Mouse (Mus musculus) ES-Bruce4 (cell line): ENCODE measurements at regions not wholly inside any gene's neighbourhood (a gene's known extent, or its start where the extent isn't known, plus 50 kb on each side); places are given as distances from the start of the nearest gene placed in this dataset.

Experiments used
- H3K27ac ChIP-seq: 2 replicates; pipeline ENCODE4 v1.5.1; 2012; ENCODE audit warnings: low read length, inconsistent platforms; ENCODE audit not compliant: insufficient read depth
- H3K27me3 ChIP-seq: 2 replicates; pipeline ENCODE4 v1.6.1; 2012; ENCODE audit warnings: mild to moderate bottlenecking, low read length, inconsistent platforms; ENCODE audit not compliant: control insufficient read depth, poor library complexity, insufficient read depth, severe bottlenecking
- H3K36me3 ChIP-seq: 2 replicates; pipeline ENCODE4 v1.6.1; 2012; ENCODE audit warnings: inconsistent platforms, mild to moderate bottlenecking, low read length, moderate library complexity; ENCODE audit not compliant: control insufficient read depth, poor library complexity, insufficient read depth, severe bottlenecking
- H3K4me1 ChIP-seq: one replicate; pipeline ENCODE4 v1.8.1; 2011; ENCODE audit warnings: low read length; ENCODE audit not compliant: control insufficient read depth, insufficient read depth
- H3K4me3 ChIP-seq: 2 replicates; pipeline ENCODE4 v1.5.1; 2011; ENCODE audit warnings: low read depth, mild to moderate bottlenecking, low read length
- H3K9ac ChIP-seq: 2 replicates; pipeline ENCODE4 v1.6.1; 2012; ENCODE audit warnings: low read depth, mild to moderate bottlenecking, inconsistent platforms; ENCODE audit not compliant: poor library complexity, severe bottlenecking
- H3K9me3 ChIP-seq: replicated peaks from 2 replicates; pipeline ENCODE4 v1.6.1; 2012; ENCODE audit warnings: mild to moderate bottlenecking, low read length, inconsistent platforms; ENCODE audit not compliant: control insufficient read depth, poor library complexity, insufficient read depth, severe bottlenecking
- CTCF ChIP-seq: IDR thresholded peaks from one replicate; pipeline ENCODE4 v1.8.1; 2011; ENCODE audit warnings: low read depth, low read length
- EP300 ChIP-seq: IDR thresholded peaks from 2 replicates; pipeline ENCODE4 v1.6.1; 2011; ENCODE audit warnings: low read depth, low read length; ENCODE audit not compliant: insufficient read depth
- POLR2A ChIP-seq: IDR thresholded peaks from one replicate; pipeline ENCODE4 v1.8.1; 2011; ENCODE audit warnings: low read length; ENCODE audit not compliant: insufficient read depth

DNA sequence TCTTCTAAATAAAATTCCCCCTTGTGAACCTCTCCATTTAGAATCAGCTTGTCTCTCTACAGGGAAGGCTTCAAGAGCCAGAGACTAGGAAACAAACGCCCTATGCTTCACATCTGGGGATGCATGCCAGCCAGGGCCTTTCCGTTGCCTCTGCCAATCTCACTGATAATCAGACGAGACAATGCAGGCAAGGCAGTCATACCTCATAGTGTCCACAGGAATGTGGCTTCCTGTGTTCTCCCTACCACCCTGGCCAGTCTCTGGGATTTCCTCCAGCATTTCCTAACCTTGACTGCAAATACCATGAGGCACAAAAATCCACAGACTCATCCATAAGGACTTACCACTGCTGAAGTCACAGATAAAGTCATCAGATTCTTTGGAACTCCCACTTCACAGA is 110.4 kb upstream of the Pcgf5 start:
- Histone ChIP-seq H3K4me3 (no peak overlapping the region), H3K4me1 (no peaks in the 10 kb centered on the region), H3K27ac (no peak overlapping the region), H3K9ac (no peak overlapping the region), H3K36me3 (no peaks in the 10 kb centered on the region), H3K9me3 (no peaks in the 10 kb centered on the region; the same call in 1 of the 2 replicates), H3K27me3 (no peaks in the 10 kb centered on the region)
- TF ChIP-seq POLR2A, result no peak
- TF ChIP-seq CTCF, result no peak
- no peak for TF ChIP-seq EP300

- Histone ChIP-seq H3K9me3 (no peaks in the 10 kb centered on the region; the same call in 1 of the 2 replicates), H3K27ac (no peak overlapping the region), H3K9ac (no peak overlapping the region), H3K27me3 (no peaks in the 10 kb centered on the region), H3K4me1 (no peaks in the 10 kb centered on the region), H3K4me3 (no peak overlapping the region), H3K36me3 (no peaks in the 10 kb centered on the region)
- no peak for TF ChIP-seq CTCF
- TF ChIP-seq POLR2A, result no peak
- TF ChIP-seq EP300, result no peak
Measured at GRCm38 (mm10) chr19:36238536-36238935, 109.6 kb upstream of the Pcgf5 start.

- H3K9ac ChIP-seq, result no peak overlapping the region
Measured at GRCm38 (mm10) chr19:36242396-36242795, 105.7 kb upstream of the Pcgf5 start.

GRCm38 (mm10) chr19:36242946-36243345 is 105.2 kb upstream of the Pcgf5 start:
- Histone ChIP-seq H3K9ac (no peak overlapping the region), H3K27me3 (no peaks in the 10 kb centered on the region), H3K27ac (no peak overlapping the region), H3K4me1 (no peaks in the 10 kb centered on the region), H3K4me3 (no peak overlapping the region), H3K36me3 (no peaks in the 10 kb centered on the region), H3K9me3 (peaks cover 8% of the 10 kb centered on the region; the same call in 1 of the 2 replicates)
- TF ChIP-seq EP300, result peak; percentile 59; the same call in 1 of the 2 replicates
- TF ChIP-seq CTCF, result no peak

More at GRCm38 (mm10) chr19:36242396-36242795, 105.7 kb upstream of the Pcgf5 start:
- Histone ChIP-seq H3K27me3 (no peaks in the 10 kb centered on the region), H3K4me3 (no peak overlapping the region), H3K27ac (no peak overlapping the region), H3K9me3 (peaks cover 3% of the 10 kb centered on the region; the same call in 1 of the 2 replicates), H3K36me3 (no peaks in the 10 kb centered on the region), H3K4me1 (no peaks in the 10 kb centered on the region)
- TF ChIP-seq CTCF, result no peak
- no peak for TF ChIP-seq POLR2A
- no peak for TF ChIP-seq EP300

GRCm38 (mm10) chr19:36252522-36252921 is 95.6 kb upstream of the Pcgf5 start:
- TF ChIP-seq CTCF (no peak), EP300 (no peak)
- H3K9me3 ChIP-seq, result peaks cover 4% of the 10 kb centered on the region; the same call in 1 of the 2 replicates
- H3K4me3 ChIP-seq, result no peak overlapping the region
- H3K36me3 ChIP-seq, result no peaks in the 10 kb centered on the region
- H3K27me3 ChIP-seq, result no peaks in the 10 kb centered on the region
- H3K9ac ChIP-seq, result no peak overlapping the region
- H3K27ac ChIP-seq, result no peak overlapping the region
- H3K4me1 ChIP-seq, result no peaks in the 10 kb centered on the region

GRCm38 (mm10) chr19:36257748-36258538 is 90.2 kb upstream of the Pcgf5 start:
- no peaks in the 10 kb centered on the region for H3K36me3 ChIP-seq
- no peak for TF ChIP-seq CTCF
- TF ChIP-seq POLR2A, result no peak
- no peak for TF ChIP-seq EP300
- no peaks in the 10 kb centered on the region for H3K4me1 ChIP-seq
- no peaks in the 10 kb centered on the region for H3K9me3 ChIP-seq
- no peak overlapping the region for H3K27ac ChIP-seq
- H3K27me3 ChIP-seq, result no peaks in the 10 kb centered on the region
- no peak overlapping the region for H3K9ac ChIP-seq
- H3K4me3 ChIP-seq, result no peak overlapping the region
